Mouse (Mus musculus): Measurements from ENCODE around the gene Car14. TPM values are rescaled to one million over a fixed set of nuclear protein-coding genes. Genes with fewer than 3 reads are reported as not detected.
"Not testable (repeated sequence)": the region's sequence is repeated elsewhere in the genome, so short reads cannot be mapped to it uniquely, and the experiment has no call there.

Car14 gene
- polyA plus RNA-seq, 1 experiment from 2014 or later, result 32.1 TPM

- H3K4me3 ChIP-seq (replicated peaks), result no peak overlapping the region
- peaks cover 24% of the 10 kb centered on the region for H3K4me1 ChIP-seq
- H3K4me2 ChIP-seq, result no peak overlapping the region
- ATAC-seq (ENCODE audit: low FRiP score), result no peak
- no peaks in the 10 kb centered on the region for H3K9me3 ChIP-seq
- H3K27ac ChIP-seq, result no peak overlapping the region
- 97% methylated on average over 1 of the region's 1 CpGs for WGBS
- H3K27me3 ChIP-seq, result no peaks in the 10 kb centered on the region
- no peak overlapping the region for H3K9ac ChIP-seq
- peaks cover 55% of the 10 kb centered on the region for H3K36me3 ChIP-seq (replicated peaks)
Observed at GRCm38 (mm10) chr3:95934448-95934847, 30.0 kb upstream of the Car14 start.

GRCm38 (mm10) chr3:95933111-95933750 is 28.7 kb upstream of the Car14 start:
- Histone ChIP-seq H3K9ac (no peak overlapping the region), H3K9me3 (no peaks in the 10 kb centered on the region), H3K4me3 (replicated peaks) (no peak overlapping the region), H3K4me1 (peaks cover 24% of the 10 kb centered on the region), H3K4me2 (no peak overlapping the region), H3K27me3 (no peaks in the 10 kb centered on the region), H3K36me3 (replicated peaks) (peaks cover 43% of the 10 kb centered on the region), H3K27ac (no peak overlapping the region)
- 97% methylated on average over 7 of the region's 7 CpGs for WGBS
- ATAC-seq (ENCODE audit: low FRiP score), result no peak

DNA sequence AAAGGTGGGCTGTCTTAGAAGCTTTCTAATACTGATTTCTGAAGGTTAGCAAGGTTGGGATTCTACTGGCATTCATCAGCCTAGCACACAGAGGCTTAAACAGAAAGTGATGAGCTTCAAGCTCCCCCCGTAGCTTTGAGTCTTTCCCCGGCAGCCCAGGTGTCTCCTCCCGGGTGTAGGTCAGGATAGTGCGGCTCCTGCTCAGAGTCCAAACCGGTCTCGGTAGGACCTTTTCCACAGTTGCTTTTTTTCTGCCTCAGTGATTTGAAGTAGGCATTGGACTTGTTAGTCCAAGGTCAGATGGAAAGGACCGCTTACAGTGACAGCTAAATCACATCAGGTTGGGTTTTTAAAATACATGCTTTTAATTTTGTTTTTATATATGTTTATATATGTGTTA is 28.1 kb upstream of the Car14 start:
- peaks cover 36% of the 10 kb centered on the region for H3K36me3 ChIP-seq (replicated peaks)
- H3K4me2 ChIP-seq, result peak overlapping the region; percentile 21
- no peak for ATAC-seq (ENCODE audit: low FRiP score)

GRCm38 (mm10) chr3:95932157-95932556 is 27.7 kb upstream of the Car14 start:
- ATAC-seq (ENCODE audit: low FRiP score), result no peak
- H3K9ac ChIP-seq, result 0 out of 2 replicates have a peak overlapping the region, but pooled peaks have one; percentile 21

More for the DNA sequence above, 28.1 kb upstream of the Car14 start:
- 92% methylated on average over 7 of the region's 7 CpGs for WGBS
- H3K9ac ChIP-seq, result 0 out of 2 replicates have a peak overlapping the region, but pooled peaks have one; percentile 21
- H3K9me3 ChIP-seq, result no peaks in the 10 kb centered on the region
- no peak overlapping the region for H3K4me3 ChIP-seq (replicated peaks)
- H3K4me1 ChIP-seq, result peaks cover 24% of the 10 kb centered on the region
- H3K27ac ChIP-seq, result no peak overlapping the region
- no peaks in the 10 kb centered on the region for H3K27me3 ChIP-seq

GRCm38 (mm10) chr3:95931471-95931870 is 27.0 kb upstream of the Car14 start:
- ATAC-seq (ENCODE audit: low FRiP score), result no peak
- Histone ChIP-seq H3K4me3 (replicated peaks) (no peak overlapping the region), H3K36me3 (replicated peaks) (peaks cover 25% of the 10 kb centered on the region), H3K27me3 (no peaks in the 10 kb centered on the region), H3K9me3 (no peaks in the 10 kb centered on the region), H3K9ac (no peak overlapping the region), H3K4me1 (peaks cover 24% of the 10 kb centered on the region), H3K27ac (no peak overlapping the region), H3K4me2 (peak overlapping the region; percentile 69)
- WGBS, result 79% methylated on average over 1 of the region's 1 CpGs

More at GRCm38 (mm10) chr3:95932157-95932556, 27.7 kb upstream of the Car14 start:
- Histone ChIP-seq H3K36me3 (replicated peaks) (peaks cover 32% of the 10 kb centered on the region), H3K9me3 (no peaks in the 10 kb centered on the region), H3K27ac (no peak overlapping the region), H3K4me1 (peaks cover 24% of the 10 kb centered on the region), H3K4me3 (replicated peaks) (no peak overlapping the region), H3K4me2 (peak overlapping the region; percentile 21), H3K27me3 (no peaks in the 10 kb centered on the region)
- 52% methylated on average over 1 of the region's 1 CpGs for WGBS

DNA sequence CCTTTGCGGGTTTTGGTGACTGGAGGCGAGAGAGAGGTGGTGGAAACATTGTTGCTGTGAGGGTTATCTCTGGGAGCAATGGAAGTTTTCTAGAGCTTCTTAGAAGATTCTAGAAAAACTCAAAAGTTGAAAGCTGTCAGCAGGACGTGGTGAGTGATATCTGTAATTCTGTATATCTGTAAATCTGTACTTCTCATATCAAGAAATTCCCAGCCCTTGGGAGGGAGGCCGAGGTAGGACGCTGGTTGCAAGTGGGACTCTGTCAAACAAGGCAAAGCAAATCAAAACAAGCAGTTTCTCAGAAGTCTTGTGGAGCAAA is 25.9 kb upstream of the Car14 start:
- Histone ChIP-seq H3K27me3 (no peaks in the 10 kb centered on the region), H3K4me1 (peaks cover 24% of the 10 kb centered on the region), H3K9ac (peak overlapping the region; percentile 98), H3K4me3 (replicated peaks) (peak overlapping the region; percentile 85), H3K4me2 (peak overlapping the region; percentile 69), H3K27ac (peak overlapping the region; percentile 89), H3K9me3 (no peaks in the 10 kb centered on the region), H3K36me3 (replicated peaks) (peaks cover 22% of the 10 kb centered on the region)
- no peak for ATAC-seq (ENCODE audit: low FRiP score)
- 4% methylated on average over 5 of the region's 5 CpGs for WGBS

DNA sequence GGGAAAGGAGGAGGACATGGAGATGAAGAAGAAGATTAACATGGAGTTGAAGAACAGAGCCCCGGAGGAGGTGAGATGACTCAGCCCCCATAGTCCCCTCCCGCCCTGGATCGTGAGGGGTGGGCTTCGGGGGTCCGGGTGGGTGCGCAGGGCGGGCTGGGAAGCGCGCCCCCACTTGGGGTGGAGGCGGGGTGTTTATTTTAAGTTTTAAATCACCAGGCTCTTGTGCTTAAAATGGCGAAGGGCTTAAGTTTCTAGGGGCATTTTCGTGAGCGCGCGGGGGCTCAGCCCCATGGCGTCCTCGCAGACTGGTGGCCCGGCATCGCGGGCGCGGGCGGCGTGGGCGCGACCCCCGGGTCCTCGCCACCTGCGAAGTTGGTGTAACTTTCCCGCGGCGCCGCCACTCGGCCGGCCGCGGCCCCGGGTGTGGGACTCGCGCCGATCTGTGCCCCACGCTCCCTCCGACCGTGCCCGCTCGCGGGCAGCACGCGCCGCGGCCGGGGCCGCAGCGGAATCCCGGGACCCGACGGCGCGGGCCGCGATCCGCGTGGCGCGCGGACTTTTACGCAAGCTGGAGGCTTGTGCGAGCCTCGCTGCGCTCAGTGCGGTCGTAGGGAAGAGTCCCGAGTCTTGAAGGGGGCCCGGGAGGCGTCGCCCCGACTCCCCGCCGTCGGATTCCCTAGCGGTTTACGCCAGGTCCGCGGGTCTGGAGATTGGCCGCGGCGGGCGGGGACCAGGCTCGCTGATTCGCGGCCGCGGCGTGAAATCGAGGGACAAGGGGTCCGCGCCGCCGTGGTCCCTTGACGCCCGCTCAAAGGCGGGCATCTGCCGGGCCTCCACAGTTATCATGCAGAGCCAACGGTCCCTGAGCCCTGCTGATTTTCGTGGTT is 25.3 kb upstream of the Car14 start:
- Histone ChIP-seq H3K9ac (peak overlapping the region; percentile 98), H3K4me2 (peak overlapping the region; percentile 69), H3K9me3 (no peaks in the 10 kb centered on the region), H3K27ac (peak overlapping the region; percentile 89), H3K4me3 (replicated peaks) (peak overlapping the region; percentile 85), H3K27me3 (no peaks in the 10 kb centered on the region), H3K4me1 (peaks cover 24% of the 10 kb centered on the region), H3K36me3 (replicated peaks) (peaks cover 17% of the 10 kb centered on the region)
- under 1% methylated on average over 98 of the region's 105 CpGs for WGBS
- peak; percentile 41 for ATAC-seq (ENCODE audit: low FRiP score)

DNA sequence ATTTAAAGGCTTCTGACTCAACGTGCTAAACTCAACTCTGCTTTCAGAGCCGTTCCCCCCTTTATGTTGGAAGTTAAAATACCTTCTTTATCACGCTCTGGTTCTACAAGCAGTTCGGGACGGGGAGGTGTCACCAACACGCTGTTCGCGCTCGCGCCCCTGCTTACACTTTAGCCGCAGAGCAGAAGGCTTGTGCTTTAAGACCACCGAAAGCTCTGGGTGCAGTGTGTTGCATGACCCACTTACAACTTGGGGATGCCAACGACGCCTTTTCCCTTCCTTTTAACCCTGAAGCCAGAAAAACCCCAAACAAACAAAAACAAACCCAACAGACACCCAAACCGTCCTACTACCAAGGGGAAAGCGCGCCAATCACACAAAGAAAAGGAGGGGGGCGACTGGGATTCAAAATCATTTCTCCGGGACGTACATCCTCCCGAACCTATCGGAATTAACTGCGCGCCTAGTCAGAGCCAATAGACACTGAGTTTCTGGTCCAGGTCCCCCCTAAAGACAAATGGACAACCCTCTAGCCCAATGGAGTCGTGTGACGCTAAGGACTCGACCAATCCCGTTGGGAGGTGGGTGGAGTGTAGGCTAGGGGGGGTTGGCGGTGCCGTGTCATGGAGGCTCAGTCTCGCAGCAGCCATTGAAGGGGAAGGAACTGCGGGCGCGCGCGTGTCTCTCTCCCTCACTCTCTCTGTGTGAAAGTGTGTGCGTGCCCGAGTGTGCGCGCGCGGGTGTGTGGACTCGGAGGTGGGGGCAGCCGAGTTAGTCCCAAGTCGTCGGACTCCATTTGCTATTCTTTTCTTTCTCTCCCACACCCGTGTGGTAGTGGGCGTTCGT is 24.4 kb upstream of the Car14 start, which contains the start of gene Anp32e:
Gene Anp32e (plus strand): TSS at position 589 of the 846 bp plus-strand sequence.
- Histone ChIP-seq H3K27me3 (no peaks in the 10 kb centered on the region), H3K9me3 (no peaks in the 10 kb centered on the region), H3K4me2 (peak within 1 kb of the TSS; percentile 69), H3K9ac (peak within 1 kb of the TSS; percentile 98), H3K4me3 (replicated peaks) (peak within 1 kb of the TSS; percentile 85), H3K36me3 (replicated peaks) (peaks cover 8% of the 10 kb centered on the region), H3K27ac (peak within 1 kb of the TSS; percentile 91), H3K4me1 (peaks cover 24% of the 10 kb centered on the region)
- ATAC-seq (ENCODE audit: low FRiP score), result peak; percentile 100
- WGBS, result under 1% methylated on average over 47 of the region's 49 CpGs

- H3K4me2 ChIP-seq, result peak overlapping the region; percentile 59
- H3K27me3 ChIP-seq, result no peaks in the 10 kb centered on the region
- H3K36me3 ChIP-seq (replicated peaks), result peaks cover 2% of the 10 kb centered on the region; the same call in 1 of the 2 replicates
- peaks cover 24% of the 10 kb centered on the region for H3K4me1 ChIP-seq
- H3K4me3 ChIP-seq (replicated peaks), result peak overlapping the region; percentile 85
- no peak for ATAC-seq (ENCODE audit: low FRiP score)
- H3K9ac ChIP-seq, result peak overlapping the region; percentile 58
- 79% methylated on average over 6 of the region's 6 CpGs for WGBS
- H3K27ac ChIP-seq, result peak overlapping the region; percentile 91
- no peaks in the 10 kb centered on the region for H3K9me3 ChIP-seq
Observed at GRCm38 (mm10) chr3:95928261-95928657, 23.8 kb upstream of the Car14 start.

DNA sequence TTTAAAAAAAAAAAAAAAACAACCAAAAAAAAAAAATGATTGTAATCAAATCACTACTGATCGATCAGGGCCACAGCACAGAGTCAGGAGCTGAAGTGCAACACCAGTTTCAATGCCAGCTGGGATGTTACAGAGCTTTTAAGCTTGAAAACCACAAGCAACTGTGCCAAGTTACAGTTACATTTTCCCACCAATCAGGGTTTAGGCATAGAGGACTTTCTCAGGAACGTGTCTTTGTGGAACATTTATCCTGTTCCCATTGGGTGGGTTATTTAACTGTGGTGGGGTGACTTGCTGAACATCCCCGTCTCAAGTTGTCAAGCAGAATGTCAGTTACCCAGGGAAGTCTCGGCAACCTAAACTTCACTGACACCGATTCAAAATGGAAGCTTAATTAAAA is 20.6 kb upstream of the Car14 start:
- Histone ChIP-seq H3K27me3 (no peaks in the 10 kb centered on the region), H3K9ac (no peak overlapping the region), H3K4me2 (no peak overlapping the region), H3K27ac (no peak overlapping the region), H3K4me3 (replicated peaks) (no peak overlapping the region), H3K4me1 (no peaks in the 10 kb centered on the region), H3K9me3 (no peaks in the 10 kb centered on the region), H3K36me3 (replicated peaks) (no peaks in the 10 kb centered on the region)
- 83% methylated on average over 5 of the region's 5 CpGs for WGBS
- no peak for ATAC-seq (ENCODE audit: low FRiP score)

GRCm38 (mm10) chr3:95924185-95924584 is 19.7 kb upstream of the Car14 start:
- H3K4me1 ChIP-seq, result no peaks in the 10 kb centered on the region
- 88% methylated on average over 4 of the region's 4 CpGs for WGBS
- no peak overlapping the region for H3K4me2 ChIP-seq
- no peak overlapping the region for H3K9ac ChIP-seq
- ATAC-seq (ENCODE audit: low FRiP score), result no peak
- no peaks in the 10 kb centered on the region for H3K36me3 ChIP-seq (replicated peaks)
- H3K27me3 ChIP-seq, result no peaks in the 10 kb centered on the region
- no peak overlapping the region for H3K4me3 ChIP-seq (replicated peaks)
- H3K27ac ChIP-seq, result no peak overlapping the region
- H3K9me3 ChIP-seq, result no peaks in the 10 kb centered on the region

- WGBS, result 94% methylated on average over 7 of the region's 7 CpGs
- H3K9me3 ChIP-seq; ATAC-seq (ENCODE audit: low FRiP score): not testable (repeated sequence)
Observed at GRCm38 (mm10) chr3:95923429-95923828, 18.9 kb upstream of the Car14 start.

More at GRCm38 (mm10) chr3:95923429-95923828, 18.9 kb upstream of the Car14 start:
- not testable (repeated sequence) for H3K27ac ChIP-seq; H3K27me3 ChIP-seq; H3K4me3 ChIP-seq (replicated peaks); H3K36me3 ChIP-seq (replicated peaks); H3K4me2 ChIP-seq; H3K9ac ChIP-seq; H3K4me1 ChIP-seq

All from forebrain, embryonic 12.5 days (tissue).